Mouse (Mus musculus) erythroblast, embryonic 14.5 days (primary cell): Measurements from ENCODE around the gene 2010111I01Rik. TPM values are rescaled to one million over a fixed set of nuclear protein-coding genes. Genes with fewer than 3 reads are reported as not detected.

Experiments used
- H3K27me3 ChIP-seq: 2 replicates; pipeline ENCODE4 v1.6.1; 2012; ENCODE audit warnings: inconsistent platforms; ENCODE audit not compliant: control insufficient read depth
- H3K36me3 ChIP-seq: 2 replicates; pipeline ENCODE4 v1.6.1; 2012; ENCODE audit warnings: mild to moderate bottlenecking, inconsistent platforms; ENCODE audit not compliant: control insufficient read depth
- H3K4me1 ChIP-seq: 2 replicates; pipeline ENCODE4 v1.6.1; 2012; ENCODE audit warnings: inconsistent platforms; ENCODE audit not compliant: control insufficient read depth
- H3K4me3 ChIP-seq: replicated peaks from 2 replicates; pipeline ENCODE3; 2012; ENCODE audit warnings: moderate library complexity, mild to moderate bottlenecking, inconsistent platforms
- H3K9me3 ChIP-seq: 2 replicates; pipeline ENCODE4 v1.6.1; 2012; ENCODE audit warnings: low read length, inconsistent platforms, mixed read lengths; ENCODE audit not compliant: control insufficient read depth
- GATA1 ChIP-seq: IDR thresholded peaks from 2 replicates; pipeline ENCODE4 v1.6.1; 2012; ENCODE audit warnings: low read length, inconsistent platforms, mixed read lengths
- TAL1 ChIP-seq: IDR thresholded peaks from 3 replicates; pipeline ENCODE4 v1.6.1; 2012; ENCODE audit warnings: low read length, inconsistent platforms, mixed read lengths
- polyA plus RNA-seq: library from polyadenylated mRNA; stranded (reverse); fragments of >175 nt; gene quantifications from 2 replicates; pipeline ENCODE4 v1.2.3, GENCODE M21; 2012

Gene 2010111I01Rik
- polyA plus RNA-seq, 1 experiment: 2.2 TPM

DNA sequence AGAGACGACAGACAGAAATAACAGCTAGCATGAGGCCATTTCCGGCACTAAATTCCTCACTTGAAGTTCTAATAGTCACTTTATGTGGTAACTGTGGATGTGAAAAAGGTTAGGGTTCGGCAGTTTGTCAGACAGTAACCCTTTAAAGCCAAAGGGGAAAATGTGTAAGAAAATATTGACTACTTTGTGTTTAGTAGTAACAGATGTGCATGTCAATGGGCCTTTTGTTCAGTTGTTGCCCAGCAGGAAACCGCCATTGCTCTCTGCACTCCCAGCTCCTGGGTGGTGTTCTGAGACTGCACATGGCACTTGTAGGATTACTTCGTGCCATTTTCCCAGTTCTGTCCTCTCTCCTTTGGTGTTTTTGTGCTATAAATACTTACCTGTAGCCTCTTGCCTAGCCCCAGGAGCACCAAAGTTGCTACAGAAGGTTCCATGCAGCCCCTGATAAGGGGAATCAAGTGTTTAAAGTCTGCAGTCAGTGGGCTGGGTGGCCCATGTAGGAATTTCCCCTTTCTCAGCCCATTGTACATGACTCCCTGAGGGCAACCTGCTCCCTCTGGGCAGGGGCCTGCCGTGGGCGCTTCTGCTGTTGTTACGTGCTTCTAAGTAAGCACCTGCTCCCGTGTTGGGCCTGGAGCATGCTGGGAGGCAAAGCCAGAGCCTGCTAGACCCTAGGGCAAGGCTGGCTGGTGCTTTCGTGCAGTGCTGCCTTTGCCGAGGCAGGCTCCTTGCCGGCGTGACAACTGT is 206.8 kb downstream of the 2010111I01Rik start:
- Histone ChIP-seq H3K9me3 (no peaks in the 10 kb centered on the region), H3K4me1 (no peaks in the 10 kb centered on the region), H3K27me3 (no peaks in the 10 kb centered on the region), H3K4me3 (no peak overlapping the region), H3K36me3 (no peaks in the 10 kb centered on the region)
- TF ChIP-seq GATA1 (no peak), TAL1 (no peak)

DNA sequence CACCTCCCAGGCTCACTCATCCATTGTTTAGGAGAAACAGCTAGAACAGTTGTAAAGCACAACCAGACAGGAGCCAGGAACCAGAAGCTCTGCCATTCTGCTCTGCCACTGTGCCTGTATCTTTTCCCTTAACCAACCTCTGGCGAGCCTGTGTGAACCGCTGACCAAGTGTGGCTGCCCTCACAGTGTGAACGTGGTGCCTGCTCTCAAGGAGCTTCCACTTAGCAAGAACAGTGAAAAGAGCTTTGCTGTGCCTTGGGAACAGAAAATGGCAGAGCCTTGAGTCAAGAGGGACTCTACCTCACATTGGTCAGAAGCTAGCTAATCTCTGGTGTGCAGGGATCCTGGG is 207.4 kb downstream of the 2010111I01Rik start:
- TF ChIP-seq TAL1 (no peak), GATA1 (no peak)
- H3K4me3 ChIP-seq: no peak overlapping the region
- no peaks in the 10 kb centered on the region for H3K9me3 ChIP-seq
- H3K27me3 ChIP-seq: no peaks in the 10 kb centered on the region
- no peaks in the 10 kb centered on the region for H3K4me1 ChIP-seq
- H3K36me3 ChIP-seq: no peaks in the 10 kb centered on the region

DNA sequence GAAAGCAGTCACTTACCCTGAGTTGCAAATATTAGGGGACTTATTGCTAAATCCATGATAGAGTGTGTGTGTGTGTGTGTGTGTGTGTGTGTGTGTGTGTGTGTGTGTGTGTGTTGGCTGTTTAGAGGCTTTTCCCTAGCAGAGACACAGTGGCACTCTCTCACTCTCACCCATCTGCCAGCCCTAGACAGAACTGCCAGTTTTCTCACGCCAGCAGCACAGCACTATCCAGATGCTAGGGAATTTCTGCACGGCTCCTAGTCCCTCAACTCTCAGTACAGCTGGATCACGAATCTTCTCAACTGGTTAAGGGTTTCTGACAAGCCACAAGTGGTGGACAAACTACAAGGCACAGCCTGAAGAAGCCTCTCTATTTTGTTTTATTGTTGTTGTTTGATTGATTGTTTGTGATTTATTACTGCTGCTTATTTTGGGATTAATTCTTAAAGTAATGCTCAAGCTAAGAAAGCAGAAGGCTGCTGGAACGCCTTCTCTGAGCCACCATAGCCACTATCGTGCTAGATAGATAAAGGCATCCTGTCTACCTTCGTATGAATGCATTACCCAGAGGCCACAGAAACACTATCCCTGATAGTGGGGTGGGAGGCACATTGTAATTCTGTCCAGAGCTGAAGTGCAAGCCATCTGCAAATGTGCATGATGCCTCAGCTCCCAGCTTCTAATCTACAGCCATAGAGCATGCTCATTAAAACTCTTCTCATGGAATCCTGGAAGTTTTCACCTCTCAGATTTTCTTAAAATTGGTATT is 209.7 kb downstream of the 2010111I01Rik start:
- no peaks in the 10 kb centered on the region for H3K27me3 ChIP-seq
- H3K4me3 ChIP-seq: no peak overlapping the region
- H3K36me3 ChIP-seq: no peaks in the 10 kb centered on the region
- H3K9me3 ChIP-seq: no peaks in the 10 kb centered on the region
- TF ChIP-seq TAL1 (no peak), GATA1 (no peak)
- no peaks in the 10 kb centered on the region for H3K4me1 ChIP-seq

DNA sequence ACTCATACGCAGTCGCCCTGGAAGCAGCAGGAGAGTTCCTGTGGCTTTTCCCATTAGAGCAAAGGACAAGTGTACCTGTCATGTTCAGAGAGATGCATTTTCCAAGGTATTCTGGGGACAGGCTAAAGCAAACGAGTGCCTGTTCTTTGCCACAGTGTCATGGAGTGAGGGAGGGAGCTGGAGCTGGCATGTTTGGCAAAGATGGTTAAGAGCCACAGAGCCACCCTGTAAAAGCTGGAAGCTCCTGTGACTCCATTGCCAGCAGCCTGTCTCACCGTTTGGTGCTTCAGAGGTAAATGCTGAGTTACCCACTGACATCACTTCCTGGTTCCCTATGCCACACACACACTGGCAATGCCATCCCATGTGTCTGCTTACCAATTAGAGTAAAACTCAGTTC is 211.4 kb downstream of the 2010111I01Rik start:
- H3K27me3 ChIP-seq: no peaks in the 10 kb centered on the region
- TF ChIP-seq TAL1 (no peak), GATA1 (no peak)
- H3K4me3 ChIP-seq: no peak overlapping the region
- no peaks in the 10 kb centered on the region for H3K9me3 ChIP-seq
- no peaks in the 10 kb centered on the region for H3K4me1 ChIP-seq
- no peaks in the 10 kb centered on the region for H3K36me3 ChIP-seq

DNA sequence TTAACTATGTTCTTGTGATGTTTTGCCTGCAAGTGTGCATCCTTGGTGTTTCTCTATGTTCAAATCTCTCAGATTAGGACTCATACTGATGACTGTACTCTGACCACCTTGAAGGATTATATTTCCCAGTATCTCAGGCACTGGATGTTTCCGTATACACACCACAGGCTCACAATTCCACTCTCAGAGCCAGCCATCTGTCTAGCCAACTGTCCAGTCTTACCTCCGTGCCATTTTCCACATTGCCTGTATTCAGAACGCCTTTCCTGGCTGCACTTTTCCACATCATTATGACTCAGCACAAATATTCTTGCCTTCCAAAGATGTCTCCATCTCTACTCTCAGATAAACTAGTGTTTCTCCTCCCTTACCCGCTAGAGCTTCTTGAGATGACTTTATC is 212.5 kb downstream of the 2010111I01Rik start:
- Histone ChIP-seq H3K27me3 (no peaks in the 10 kb centered on the region), H3K4me3 (no peak overlapping the region), H3K9me3 (no peaks in the 10 kb centered on the region), H3K36me3 (no peaks in the 10 kb centered on the region), H3K4me1 (no peaks in the 10 kb centered on the region)
- no peak for TF ChIP-seq GATA1
- TF ChIP-seq TAL1: no peak

DNA sequence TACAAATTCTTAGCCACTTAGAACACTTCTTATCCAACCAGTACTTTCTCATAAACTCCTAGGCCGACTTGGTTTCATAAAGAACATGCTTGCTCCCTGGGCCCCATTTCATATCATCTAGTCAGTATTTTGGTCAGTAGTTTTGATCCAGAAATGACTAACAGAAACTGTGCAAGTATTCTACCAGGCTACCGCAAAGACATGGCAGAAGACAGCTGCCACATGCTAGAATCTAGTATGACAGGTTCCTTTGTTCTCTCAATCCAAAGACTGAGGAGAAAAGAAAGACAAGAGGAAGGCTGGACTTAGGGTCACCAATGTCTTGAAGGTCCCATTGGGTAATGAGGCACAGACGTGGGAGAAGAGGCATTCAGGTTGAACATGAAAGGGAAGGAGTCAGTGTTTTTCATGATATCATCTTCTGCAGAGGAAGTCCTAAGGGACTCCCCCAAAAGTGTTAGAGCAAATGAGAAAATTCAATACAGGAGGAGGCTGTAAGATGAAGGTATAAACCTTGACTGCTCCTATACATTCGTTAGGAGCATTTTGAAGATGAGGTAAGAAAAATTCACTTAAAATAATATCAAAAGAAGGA is 216.0 kb downstream of the 2010111I01Rik start:
- H3K27me3 ChIP-seq: no peaks in the 10 kb centered on the region
- no peaks in the 10 kb centered on the region for H3K4me1 ChIP-seq

DNA sequence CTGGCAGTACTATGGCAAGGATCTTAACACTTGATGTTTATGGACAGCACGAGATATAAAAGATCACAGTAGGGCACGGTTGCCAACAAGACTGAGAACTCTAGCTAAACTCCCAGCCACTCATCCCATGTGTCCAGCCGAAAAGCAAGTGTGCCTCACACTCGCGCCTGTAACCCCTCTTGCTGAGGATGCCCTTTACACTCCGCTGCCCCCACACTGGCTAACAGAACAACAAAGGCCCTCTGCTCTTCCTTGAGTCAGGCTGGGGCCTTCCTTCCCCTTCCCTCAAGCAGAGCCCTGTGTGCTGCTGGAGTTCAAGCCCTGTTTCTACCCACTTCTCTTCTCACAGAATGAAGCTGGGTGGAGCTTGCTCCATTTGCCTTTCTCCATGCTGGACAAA is 220.3 kb downstream of the 2010111I01Rik start:
- Histone ChIP-seq H3K4me3 (no peak overlapping the region), H3K36me3 (no peaks in the 10 kb centered on the region), H3K9me3 (no peaks in the 10 kb centered on the region), H3K27me3 (no peaks in the 10 kb centered on the region), H3K4me1 (no peaks in the 10 kb centered on the region)
- TF ChIP-seq TAL1 (no peak), GATA1 (no peak)

More for the DNA sequence above, 216.0 kb downstream of the 2010111I01Rik start:
- no peaks in the 10 kb centered on the region for H3K36me3 ChIP-seq
- TF ChIP-seq GATA1 (no peak), TAL1 (no peak)
- no peaks in the 10 kb centered on the region for H3K9me3 ChIP-seq
- H3K4me3 ChIP-seq: no peak overlapping the region

DNA sequence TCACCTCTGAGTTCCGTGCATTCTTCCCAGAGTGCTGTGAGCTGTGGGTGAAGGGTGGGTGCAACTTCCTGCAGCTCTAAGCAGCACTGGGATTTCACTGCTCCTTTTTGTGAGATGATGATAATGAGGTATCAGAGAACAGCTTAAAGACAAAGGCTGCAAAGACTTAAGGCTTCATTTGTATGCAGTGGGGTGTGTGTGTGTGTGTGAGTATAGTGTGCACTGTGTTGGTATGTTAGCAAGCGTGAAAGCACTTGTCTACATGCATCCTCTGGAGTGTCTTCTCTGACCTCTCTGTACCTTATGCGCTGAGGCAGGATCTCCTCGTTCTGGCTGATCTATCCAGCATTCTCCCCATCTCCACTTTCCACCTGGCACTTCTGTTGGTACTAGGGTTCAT is 221.5 kb downstream of the 2010111I01Rik start:
- Histone ChIP-seq H3K4me1 (no peaks in the 10 kb centered on the region), H3K9me3 (no peaks in the 10 kb centered on the region), H3K27me3 (no peaks in the 10 kb centered on the region), H3K4me3 (no peak overlapping the region), H3K36me3 (no peaks in the 10 kb centered on the region)
- no peak for TF ChIP-seq GATA1
- no peak for TF ChIP-seq TAL1

DNA sequence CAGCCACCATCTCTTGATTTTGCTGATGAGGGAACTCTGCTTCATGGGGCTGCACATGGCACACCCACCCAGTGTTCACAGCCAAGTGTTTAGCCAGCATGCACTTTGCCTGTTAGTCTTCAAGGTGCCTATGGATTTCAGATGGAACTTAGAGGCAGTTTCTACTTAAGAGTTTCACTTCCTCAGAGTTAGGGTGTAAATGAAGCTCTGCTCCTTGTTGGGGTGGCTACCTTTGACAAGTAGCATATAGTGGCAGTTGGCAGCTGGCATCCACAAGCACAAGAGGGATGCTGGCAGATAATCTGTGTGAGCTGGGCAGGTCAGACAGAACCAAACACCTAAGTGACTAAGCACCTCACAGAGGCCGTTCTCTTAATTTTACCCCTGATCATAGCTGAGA is 221.9 kb downstream of the 2010111I01Rik start:
- TF ChIP-seq GATA1 (no peak), TAL1 (no peak)
- no peaks in the 10 kb centered on the region for H3K4me1 ChIP-seq
- H3K9me3 ChIP-seq: no peaks in the 10 kb centered on the region
- no peaks in the 10 kb centered on the region for H3K27me3 ChIP-seq
- no peaks in the 10 kb centered on the region for H3K36me3 ChIP-seq
- no peak overlapping the region for H3K4me3 ChIP-seq
